In the genomic region with DNA sequence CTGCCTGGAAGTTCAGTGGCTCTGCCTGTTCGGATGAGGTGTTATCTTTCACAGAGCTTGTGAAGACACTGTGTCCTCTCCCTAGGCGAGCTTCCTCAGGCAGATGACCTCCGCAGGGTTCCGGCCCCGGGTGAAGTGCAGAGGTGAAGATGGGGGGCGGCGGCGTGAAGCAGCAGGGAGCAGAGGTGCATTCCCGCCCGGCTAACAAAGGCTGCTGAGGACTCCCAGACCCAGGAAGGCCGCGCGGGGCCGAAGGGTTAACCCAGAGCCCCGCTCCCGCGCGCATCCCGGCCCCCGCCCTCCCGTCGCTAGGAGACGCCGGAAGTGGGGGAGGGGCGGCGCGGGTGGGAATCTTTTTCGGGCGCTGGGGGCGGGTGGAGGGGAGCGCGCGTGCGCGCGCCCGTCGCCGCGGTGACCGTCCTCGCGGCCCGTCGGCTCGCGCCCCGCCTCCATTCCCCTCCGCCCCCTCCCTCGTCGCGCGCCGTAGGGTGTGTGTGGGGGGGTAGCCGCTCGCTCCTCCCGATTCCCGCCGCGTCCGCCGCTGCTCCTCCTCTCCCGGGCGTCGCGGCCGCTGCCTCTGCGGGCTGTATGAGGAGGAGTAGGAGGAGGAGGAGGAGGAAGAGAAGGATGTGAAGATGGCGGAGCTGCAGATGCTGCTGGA, we compare ENCODE assay signal across 8 mouse cellular contexts. TPM values are rescaled to one million over a fixed set of nuclear protein-coding genes. Genes with fewer than 3 reads are reported as not detected.
DNase-seq lines count a peak whose midpoint lies in the region; ATAC-seq and TF ChIP-seq lines count a peak whose summit lies in the region.

Gene Abi2 (plus strand): TSS at position 452 of the 661 bp plus-strand sequence.

- H3K36me3 ChIP-seq in embryonic facial prominence, embryonic 11.5 days (replicated peaks; ENCODE audit: control insufficient read depth, insufficient read depth, low read depth, low read length), result no peaks in the 10 kb centered on the region
- H3K36me3 ChIP-seq in limb, embryonic 10.5 days, result peaks cover 4% of the 10 kb centered on the region
- no peaks in the 10 kb centered on the region for H3K36me3 ChIP-seq in midbrain, embryonic 12.5 days
- no peaks in the 10 kb centered on the region for H3K36me3 ChIP-seq in small intestine, adult 2 months (ENCODE audit: control insufficient read depth, insufficient read depth, low read length)

- no peaks in the 10 kb centered on the region for H3K9me3 ChIP-seq in embryonic facial prominence, embryonic 11.5 days (replicated peaks; ENCODE audit: control insufficient read depth, low read length)
- H3K9me3 ChIP-seq in limb, embryonic 10.5 days (replicated peaks), result no peaks in the 10 kb centered on the region
- H3K9me3 ChIP-seq in midbrain, embryonic 12.5 days, result no peaks in the 10 kb centered on the region

- H3K27ac ChIP-seq in embryonic facial prominence, embryonic 11.5 days (replicated peaks; ENCODE audit: low read depth, low read length), result peak within 1 kb of the TSS; percentile 96
- peak within 1 kb of the TSS; percentile 99 for H3K27ac ChIP-seq in limb, embryonic 10.5 days
- H3K27ac ChIP-seq in midbrain, embryonic 12.5 days (replicated peaks), result peak within 1 kb of the TSS; percentile 99
- no peak within 1 kb of the TSS; the same call in 1 of the 2 replicates for H3K27ac ChIP-seq in small intestine, adult 2 months (ENCODE audit: insufficient read depth, low read depth, low read length)

- TF ChIP-seq POLR2A in small intestine, adult 2 months (IDR thresholded peaks at IDR 0.05; ENCODE audit: low read depth, low read length), result 0 out of 2 replicates have a peak, but pooled peaks have one; percentile 15

- no peak for TF ChIP-seq CTCF in small intestine, adult 2 months (IDR thresholded peaks at IDR 0.05; ENCODE audit: extremely low read depth, insufficient read length, insufficient replicate concordance, low read depth, low read length)

- 0% methylated on average over 43 of the region's 69 CpGs for WGBS in embryonic facial prominence, embryonic 11.5 days
- WGBS in limb, embryonic 10.5 days, result under 1% methylated on average over 50 of the region's 69 CpGs
- WGBS in midbrain, embryonic 12.5 days, result 1% methylated on average over 20 of the region's 69 CpGs
- WGBS in small intestine, adult 2 months, result 1% methylated on average over 55 of the region's 69 CpGs

- DNase-seq in 3134 (ENCODE audit: extremely low read depth, insufficient read length, low spot score), result peak; percentile 92
- peak; percentile 97 for DNase-seq in adrenal gland, postnatal 25 days
- DNase-seq in embryonic facial prominence, embryonic 11.5 days (ENCODE audit: low spot score), result peak; percentile 96
- DNase-seq in heart, adult 18-20 months, result peak; percentile 94
- DNase-seq in kidney, adult 18-20 months, result peak; percentile 92
- peak; percentile 96 for DNase-seq in limb, embryonic 10.5 days (ENCODE audit: low spot score)

- H3K27me3 ChIP-seq in embryonic facial prominence, embryonic 11.5 days (ENCODE audit: control insufficient read depth, insufficient read depth, low read length), result no peaks in the 10 kb centered on the region
- no peaks in the 10 kb centered on the region for H3K27me3 ChIP-seq in limb, embryonic 10.5 days (ENCODE audit: low read depth, poor library complexity, severe bottlenecking)
- H3K27me3 ChIP-seq in midbrain, embryonic 12.5 days, result no peaks in the 10 kb centered on the region
- no peaks in the 10 kb centered on the region for H3K27me3 ChIP-seq in small intestine, adult 2 months (ENCODE audit: control insufficient read depth, insufficient read depth, low read length)

- H3K9ac ChIP-seq in embryonic facial prominence, embryonic 11.5 days (replicated peaks; ENCODE audit: low read length), result peak within 1 kb of the TSS; percentile 93
- H3K9ac ChIP-seq in midbrain, embryonic 12.5 days (replicated peaks), result peak within 1 kb of the TSS; percentile 95

- H3K4me2 ChIP-seq in embryonic facial prominence, embryonic 11.5 days (ENCODE audit: low read depth, low read length), result peak within 1 kb of the TSS; percentile 49
- peak within 1 kb of the TSS; percentile 61 for H3K4me2 ChIP-seq in midbrain, embryonic 12.5 days (replicated peaks)

- H3K4me1 ChIP-seq in embryonic facial prominence, embryonic 11.5 days (ENCODE audit: control insufficient read depth, insufficient read depth, low read length), result no peaks in the 10 kb centered on the region
- H3K4me1 ChIP-seq in limb, embryonic 10.5 days, result peaks cover 21% of the 10 kb centered on the region
- H3K4me1 ChIP-seq in midbrain, embryonic 12.5 days, result 0 out of 2 replicates have a peak, but pooled peaks cover 8% of the 10 kb centered on the region
- H3K4me1 ChIP-seq in small intestine, adult 2 months (ENCODE audit: control insufficient read depth, insufficient read depth, insufficient read length, low read length), result 0 out of 2 replicates have a peak, but pooled peaks cover 2% of the 10 kb centered on the region

- H3K4me3 ChIP-seq in embryonic facial prominence, embryonic 11.5 days (ENCODE audit: low read depth, low read length), result peak within 1 kb of the TSS; percentile 91
- peak within 1 kb of the TSS; percentile 96 for H3K4me3 ChIP-seq in limb, embryonic 10.5 days
- peak within 1 kb of the TSS; percentile 96 for H3K4me3 ChIP-seq in midbrain, embryonic 12.5 days
- peak within 1 kb of the TSS; percentile 71 for H3K4me3 ChIP-seq in small intestine, adult 2 months (ENCODE audit: low read depth, low read length)

- peak; percentile 94 for ATAC-seq in embryonic facial prominence, embryonic 11.5 days (replicated peaks; ENCODE audit: insufficient number of reproducible peaks, low FRiP score, low TSS enrichment, low read depth)
- peak; percentile 96 for ATAC-seq in midbrain, embryonic 12.5 days (ENCODE audit: low FRiP score, low read depth)

RNA-seq across cellular contexts. Expression of gene Abi2, which starts in this region (rescaled TPM):
- total RNA-seq in adrenal gland, postnatal 25 days (2021), result 25.6 and 39.4 TPM in 2 replicates
- 34.9 and 35.7 TPM in 2 replicates for polyA plus RNA-seq in embryonic facial prominence, embryonic 11.5 days (2014; fragmentation: Nextera tagmentation; extraction: Ambion mirVana)
- 10 to 100 TPM; 14.7 to 19.4 TPM for total RNA-seq in heart, adult 18-20 months (2021)
- polyA plus RNA-seq in limb, embryonic 10.5 days (2016; fragmentation: Nextera tagmentation; extraction: Ambion mirVana), result 47.1 and 48.6 TPM in 2 replicates
- polyA plus RNA-seq in midbrain, embryonic 12.5 days (2016; fragmentation: Nextera tagmentation; extraction: Ambion mirVana), result 65.7 and 78.8 TPM in 2 replicates
- polyA plus RNA-seq in small intestine, adult 2 months (2012; rRNA removed), result 0.29 and 1.0 TPM in 2 replicates

Comparison
In these comparisons a context has a peak if more than half of its experiments do, and no peak if none do; other contexts are left out.
1. RNA of gene Abi2 (polyA plus RNA-seq): 65.7 to 78.8 TPM in midbrain, embryonic 12.5 days, 47.1 to 48.6 TPM in limb, embryonic 10.5 days and 34.9 to 35.7 TPM in embryonic facial prominence, embryonic 11.5 days; 0.29 to 1.0 TPM in small intestine, adult 2 months; every median in the first group is over 10 times any median in the second.
2. Peak in every context shown above with its lines, with median percentiles within 50 percentile points of each other: DNase-seq and H3K4me3 ChIP-seq.